Mouse (Mus musculus) limb, embryonic 15.5 days (tissue): ENCODE data around the gene Osbp2. TPM values are rescaled to one million over a fixed set of nuclear protein-coding genes. Genes with fewer than 3 reads are reported as not detected.
A peak's percentile ranks its signal among the peaks of the same experiment; 100 is the strongest.

Experiments used
- ATAC-seq: fragments of 200-750 bp; cut with Nextera tagmentation; 2 replicates; pipeline ENCODE4 v1.8.0; 2017; ENCODE audit warnings: low read depth, moderate TSS enrichment; ENCODE audit not compliant: insufficient number of reproducible peaks, low FRiP score, low TSS enrichment
- H3K27ac ChIP-seq: fragments of 300-500 bp; sonication (generic); 2 replicates; pipeline ENCODE4 v1.5.1; 2015; ENCODE audit warnings: moderate library complexity, mild to moderate bottlenecking, inconsistent platforms
- H3K27me3 ChIP-seq: fragments of 300-500 bp; sonication (generic); 2 replicates; pipeline ENCODE4 v1.6.1; 2015; ENCODE audit warnings: inconsistent platforms
- H3K36me3 ChIP-seq: fragments of 300-500 bp; sonication (generic); 2 replicates; pipeline ENCODE4 v1.6.1; 2015; ENCODE audit warnings: inconsistent platforms
- H3K4me1 ChIP-seq: fragments of 300-500 bp; sonication (generic); 2 replicates; pipeline ENCODE4 v1.6.1; 2015; ENCODE audit warnings: inconsistent platforms
- H3K4me2 ChIP-seq: fragments of 300-500 bp; sonication (generic); 2 replicates; pipeline ENCODE4 v1.6.1; 2015; ENCODE audit warnings: mild to moderate bottlenecking, inconsistent platforms
- H3K4me3 ChIP-seq: fragments of 300-500 bp; sonication (generic); 2 replicates; pipeline ENCODE4 v1.5.1; 2015; ENCODE audit warnings: mild to moderate bottlenecking, inconsistent platforms
- H3K9ac ChIP-seq: fragments of 300-500 bp; sonication (generic); 2 replicates; pipeline ENCODE4 v1.6.1; 2015; ENCODE audit warnings: inconsistent platforms
- H3K9me3 ChIP-seq: fragments of 300-500 bp; sonication (generic); 2 replicates; pipeline ENCODE4 v1.6.1; 2016; ENCODE audit warnings: inconsistent platforms
- WGBS: fragments of 180-500 bp; shearing (Covaris S2); methylation state at CpG from one replicate; pipeline ENCODE4 v1.1.7; 2015; 5-methylcytosine and 5-hydroxymethylcytosine counted together
- polyA plus RNA-seq: library from polyadenylated mRNA; unstranded; fragments of >200 nt; fragmentation: Nextera tagmentation; extraction: Ambion mirVana; gene quantifications from 2 replicates; pipeline ENCODE4 v1.2.1, GENCODE M21; 2015

The Osbp2 gene
- polyA plus RNA-seq, 1 experiment from 2014 or later: 0.77 TPM

- Histone ChIP-seq H3K27me3 (no peaks in the 10 kb centered on the region), H3K27ac (no peak overlapping the region), H3K4me3 (no peak overlapping the region), H3K4me1 (peaks cover 9% of the 10 kb centered on the region), H3K4me2 (no peak overlapping the region), H3K9ac (no peak overlapping the region), H3K9me3 (no peaks in the 10 kb centered on the region), H3K36me3 (peaks cover 7% of the 10 kb centered on the region; the same call in 1 of the 2 replicates)
- WGBS: 91% methylated on average over 1 of the region's 1 CpGs
- no peak for ATAC-seq
Measured at GRCm38 (mm10) chr11:3895933-3896332, 32.2 kb upstream of the Osbp2 start.

GRCm38 (mm10) chr11:3895458-3895857, 31.8 kb upstream of the Osbp2 start:
- peaks cover 7% of the 10 kb centered on the region; the same call in 1 of the 2 replicates for H3K36me3 ChIP-seq
- H3K27ac ChIP-seq: peak overlapping the region; percentile 78
- peak overlapping the region; percentile 49 for H3K4me3 ChIP-seq
- H3K4me2 ChIP-seq: peak overlapping the region; percentile 88
- no peaks in the 10 kb centered on the region for H3K9me3 ChIP-seq
- H3K4me1 ChIP-seq: peaks cover 9% of the 10 kb centered on the region
- no peaks in the 10 kb centered on the region for H3K27me3 ChIP-seq
- no peak for ATAC-seq
- 2% methylated on average over 10 of the region's 10 CpGs for WGBS
- H3K9ac ChIP-seq: peak overlapping the region; percentile 37; the same call in 1 of the 2 replicates

- Histone ChIP-seq H3K36me3 (peaks cover 7% of the 10 kb centered on the region; the same call in 1 of the 2 replicates), H3K27ac (peak within 1 kb of the TSS; percentile 78), H3K4me3 (peak within 1 kb of the TSS; percentile 49), H3K27me3 (no peaks in the 10 kb centered on the region), H3K9ac (peak within 1 kb of the TSS; percentile 37), H3K4me1 (peaks cover 9% of the 10 kb centered on the region), H3K9me3 (no peaks in the 10 kb centered on the region), H3K4me2 (peak within 1 kb of the TSS; percentile 88)
- peak; percentile 84 for ATAC-seq
- WGBS: 3% methylated on average over 46 of the region's 46 CpGs
Measured at GRCm38 (mm10) chr11:3894406-3895281, 30.9 kb upstream of the Osbp2 start, which contains the start of the genes 4921536K21Rik and Dusp18. Gene 4921536K21Rik (minus strand): TSS chr11:3895098. Gene Dusp18 (plus strand): TSS chr11:3895240.

- WGBS: 78% methylated on average over 6 of the region's 6 CpGs
- H3K9me3 ChIP-seq: no peaks in the 10 kb centered on the region
- no peak for ATAC-seq
- no peak overlapping the region for H3K27ac ChIP-seq
- H3K4me2 ChIP-seq: no peak overlapping the region
- H3K4me3 ChIP-seq: no peak overlapping the region
- peaks cover 7% of the 10 kb centered on the region; the same call in 1 of the 2 replicates for H3K36me3 ChIP-seq
- no peak overlapping the region for H3K9ac ChIP-seq
- peaks cover 9% of the 10 kb centered on the region for H3K4me1 ChIP-seq
- H3K27me3 ChIP-seq: no peaks in the 10 kb centered on the region
Measured at GRCm38 (mm10) chr11:3893970-3894369, 30.3 kb upstream of the Osbp2 start.

GRCm38 (mm10) chr11:3887331-3887730, 23.6 kb upstream of the Osbp2 start:
- H3K9ac ChIP-seq: no peak overlapping the region
- no peak overlapping the region for H3K4me3 ChIP-seq
- no peak overlapping the region for H3K4me2 ChIP-seq
- no peak overlapping the region for H3K27ac ChIP-seq
- H3K9me3 ChIP-seq: no peaks in the 10 kb centered on the region
- no peaks in the 10 kb centered on the region for H3K36me3 ChIP-seq
- no peaks in the 10 kb centered on the region for H3K27me3 ChIP-seq
- 80% methylated on average over 5 of the region's 5 CpGs for WGBS
- ATAC-seq: no peak
- no peaks in the 10 kb centered on the region for H3K4me1 ChIP-seq

- Histone ChIP-seq H3K27ac (no peak overlapping the region), H3K4me2 (no peak overlapping the region), H3K36me3 (no peaks in the 10 kb centered on the region), H3K4me3 (no peak overlapping the region), H3K27me3 (no peaks in the 10 kb centered on the region), H3K9ac (no peak overlapping the region), H3K4me1 (no peaks in the 10 kb centered on the region), H3K9me3 (no peaks in the 10 kb centered on the region)
- ATAC-seq: no peak
- WGBS: 89% methylated on average over 3 of the region's 3 CpGs
Measured at GRCm38 (mm10) chr11:3883711-3884110, 20.0 kb upstream of the Osbp2 start.

GRCm38 (mm10) chr11:3879836-3880235, 16.1 kb upstream of the Osbp2 start:
- ATAC-seq: no peak
- no peak overlapping the region for H3K9ac ChIP-seq
- no peak overlapping the region for H3K27ac ChIP-seq
- H3K36me3 ChIP-seq: no peaks in the 10 kb centered on the region
- WGBS: 27% methylated on average over 2 of the region's 2 CpGs
- no peak overlapping the region for H3K4me2 ChIP-seq
- no peaks in the 10 kb centered on the region for H3K9me3 ChIP-seq
- no peaks in the 10 kb centered on the region for H3K4me1 ChIP-seq
- H3K27me3 ChIP-seq: no peaks in the 10 kb centered on the region
- no peak overlapping the region for H3K4me3 ChIP-seq

- H3K9ac ChIP-seq: no peak overlapping the region
- H3K9me3 ChIP-seq: no peaks in the 10 kb centered on the region
- ATAC-seq: no peak
- no peaks in the 10 kb centered on the region for H3K36me3 ChIP-seq
- no peak overlapping the region for H3K4me2 ChIP-seq
- H3K4me1 ChIP-seq: no peaks in the 10 kb centered on the region
- H3K4me3 ChIP-seq: no peak overlapping the region
- no peak overlapping the region for H3K27ac ChIP-seq
- no peaks in the 10 kb centered on the region for H3K27me3 ChIP-seq
- 68% methylated on average over 7 of the region's 7 CpGs for WGBS
Measured at GRCm38 (mm10) chr11:3878660-3879059, 15.0 kb upstream of the Osbp2 start.

- H3K4me3 ChIP-seq: no peak overlapping the region
- H3K9ac ChIP-seq: no peak overlapping the region
- H3K4me2 ChIP-seq: no peak overlapping the region
- no peaks in the 10 kb centered on the region for H3K36me3 ChIP-seq
- no peak overlapping the region for H3K27ac ChIP-seq
- 64% methylated on average over 6 of the region's 6 CpGs for whole genome bisulfite sequencing
- no peaks in the 10 kb centered on the region for H3K27me3 ChIP-seq
- no peaks in the 10 kb centered on the region for H3K4me1 ChIP-seq
- ATAC-seq: no peak
- H3K9me3 ChIP-seq: no peaks in the 10 kb centered on the region
Measured at GRCm38 (mm10) chr11:3876419-3876818, 12.7 kb upstream of the Osbp2 start.

GRCm38 (mm10) chr11:3864343-3864742, 640 bp upstream of the Osbp2 start:
- no peak overlapping the region for H3K27ac ChIP-seq

GRCm38 (mm10) chr11:3862661-3863453, 846 bp downstream of the Osbp2 start:
- H3K27ac ChIP-seq: no peak overlapping the region
- H3K27me3 ChIP-seq: peaks cover 19% of the 10 kb centered on the region
- H3K4me3 ChIP-seq: peak overlapping the region; percentile 54; the same call in 1 of the 2 replicates
- 72% methylated on average over 19 of the region's 19 CpGs for WGBS
- H3K9ac ChIP-seq: no peak overlapping the region
- H3K4me1 ChIP-seq: peaks cover 11% of the 10 kb centered on the region
- peak overlapping the region; percentile 91 for H3K4me2 ChIP-seq
- H3K36me3 ChIP-seq: no peaks in the 10 kb centered on the region
- no peaks in the 10 kb centered on the region for H3K9me3 ChIP-seq
- ATAC-seq: no peak

More at GRCm38 (mm10) chr11:3864343-3864742, 640 bp upstream of the Osbp2 start:
- ATAC-seq: no peak
- WGBS: 18% methylated on average over 6 of the region's 6 CpGs
- no peak overlapping the region for H3K9ac ChIP-seq
- peak overlapping the region; percentile 91 for H3K4me2 ChIP-seq
- peaks cover 11% of the 10 kb centered on the region for H3K4me1 ChIP-seq
- no peaks in the 10 kb centered on the region for H3K9me3 ChIP-seq
- H3K4me3 ChIP-seq: peak overlapping the region; percentile 54
- H3K36me3 ChIP-seq: no peaks in the 10 kb centered on the region
- peaks cover 19% of the 10 kb centered on the region for H3K27me3 ChIP-seq

- no peaks in the 10 kb centered on the region for H3K36me3 ChIP-seq
- H3K27ac ChIP-seq: no peak overlapping the region
- H3K9me3 ChIP-seq: no peaks in the 10 kb centered on the region
- WGBS: 68% methylated on average over 4 of the region's 4 CpGs
- H3K4me1 ChIP-seq: peaks cover 11% of the 10 kb centered on the region
- ATAC-seq: no peak
- peaks cover 19% of the 10 kb centered on the region for H3K27me3 ChIP-seq
- no peak overlapping the region for H3K4me2 ChIP-seq
- H3K9ac ChIP-seq: no peak overlapping the region
- no peak overlapping the region for H3K4me3 ChIP-seq
Measured at GRCm38 (mm10) chr11:3860361-3860760, 3.3 kb downstream of the Osbp2 start.
